Mouse (Mus musculus): ENCODE measurements around the gene Faap20. TPM values are rescaled to one million over a fixed set of nuclear protein-coding genes. Genes with fewer than 3 reads are reported as not detected.

Faap20 gene
- total RNA-seq, 4 experiments from 2014 or later = 24.1 to 35.0 (median 31.4) TPM

GRCm38 (mm10) chr4:155284521-155285379 is 35.1 kb downstream of the Faap20 start:
- no peak for DNase-seq (ENCODE audit: low spot score in 2 of 2)

- DNase-seq (ENCODE audit: low spot score in 2 of 2) = no peak
Observed at GRCm38 (mm10) chr4:155286090-155286489, 36.5 kb downstream of the Faap20 start.

DNA sequence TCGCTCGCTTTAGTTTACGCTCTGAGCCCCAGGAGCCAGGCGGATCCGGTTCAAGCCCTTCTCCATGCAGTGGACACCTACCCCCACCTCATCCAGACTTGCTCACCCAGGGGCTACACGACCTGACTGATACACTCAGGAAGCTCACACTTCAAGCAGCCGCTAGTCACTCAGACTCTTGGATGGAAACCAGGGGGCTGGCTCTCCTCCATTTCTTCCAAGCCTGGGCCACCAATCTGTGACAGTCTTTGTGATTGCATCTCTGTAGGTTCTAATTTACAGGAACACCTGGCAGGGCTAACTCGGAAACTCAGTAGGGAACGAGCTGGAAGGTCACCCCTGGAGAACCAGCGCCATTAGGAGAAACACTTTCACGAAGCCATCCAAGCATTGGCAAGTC is 38.1 kb downstream of the Faap20 start:
- DNase-seq (ENCODE audit: low spot score in 2 of 2) = no peak

- DNase-seq (ENCODE audit: low spot score in 2 of 2) = no peak
Observed at GRCm38 (mm10) chr4:155288586-155288985, 39.0 kb downstream of the Faap20 start.

DNA sequence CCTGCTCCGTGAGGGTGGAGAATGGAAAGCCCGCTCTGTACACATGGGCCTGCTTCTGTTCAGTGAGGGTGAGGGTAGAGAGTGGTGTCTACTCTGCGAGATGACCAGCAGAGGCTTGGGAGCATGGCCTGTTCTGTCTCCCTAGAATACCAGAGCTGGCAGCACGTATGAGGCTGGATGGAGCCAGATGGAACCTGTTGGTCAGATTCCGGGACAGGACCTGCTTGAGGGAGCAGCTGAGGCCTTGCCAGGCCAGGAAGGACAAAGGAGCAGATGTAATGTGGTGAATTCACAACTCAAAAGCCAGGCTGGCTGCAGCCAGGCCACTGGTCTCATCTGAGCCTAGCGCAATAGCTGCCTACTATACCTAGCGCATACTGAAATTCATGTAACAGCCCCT is 40.4 kb downstream of the Faap20 start:
- no peak for DNase-seq (ENCODE audit: low spot score in 2 of 2)

DNA sequence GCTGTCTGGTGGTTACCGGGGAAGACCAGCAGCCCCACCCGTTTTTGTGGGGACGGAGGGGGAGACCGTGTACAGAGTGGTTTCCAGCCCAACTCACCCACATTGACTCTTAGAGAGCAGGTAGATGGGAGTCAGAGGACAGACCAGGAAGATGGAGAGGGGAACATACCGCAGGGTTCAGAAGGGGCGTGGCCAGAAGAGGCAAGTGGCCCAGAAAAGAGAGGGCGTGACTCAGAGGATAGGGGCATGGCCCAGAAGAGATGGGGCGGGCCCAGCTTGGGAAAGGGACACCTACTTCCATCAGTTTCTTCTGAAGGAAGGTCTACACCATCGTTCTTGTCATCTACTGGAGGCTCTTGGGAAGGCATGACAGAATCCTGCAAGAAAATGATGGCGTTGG is 43.3 kb downstream of the Faap20 start:
- no peak for DNase-seq (ENCODE audit: low spot score in 2 of 2)

DNA sequence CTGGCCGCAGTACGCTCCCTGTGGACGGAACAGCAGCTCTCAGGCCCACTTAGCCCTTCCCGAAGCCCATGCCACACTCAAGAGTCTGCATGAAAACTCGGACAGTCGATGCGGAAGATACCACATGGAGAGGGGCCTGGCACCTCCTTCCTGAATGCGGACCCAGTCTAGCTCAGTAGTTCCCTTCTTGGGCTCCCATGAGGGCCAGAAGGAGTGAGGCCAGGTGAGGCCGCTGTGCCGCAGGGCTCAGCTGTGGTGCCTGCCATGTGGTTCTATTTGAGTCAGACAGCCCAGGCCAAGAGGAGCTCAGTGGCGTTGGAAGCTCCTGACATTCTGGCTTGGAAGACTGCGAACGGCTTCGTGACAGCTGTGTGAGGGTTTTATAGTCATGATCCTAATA is 44.8 kb downstream of the Faap20 start:
- no peak for DNase-seq (ENCODE audit: low spot score in 2 of 2)

GRCm38 (mm10) chr4:155295026-155295590 is 45.5 kb downstream of the Faap20 start:
- DNase-seq (ENCODE audit: low spot score in 2 of 2) = no peak

GRCm38 (mm10) chr4:155295996-155296395 is 46.4 kb downstream of the Faap20 start:
- peak; percentile 79 for DNase-seq (ENCODE audit: low spot score in 2 of 2)

DNA sequence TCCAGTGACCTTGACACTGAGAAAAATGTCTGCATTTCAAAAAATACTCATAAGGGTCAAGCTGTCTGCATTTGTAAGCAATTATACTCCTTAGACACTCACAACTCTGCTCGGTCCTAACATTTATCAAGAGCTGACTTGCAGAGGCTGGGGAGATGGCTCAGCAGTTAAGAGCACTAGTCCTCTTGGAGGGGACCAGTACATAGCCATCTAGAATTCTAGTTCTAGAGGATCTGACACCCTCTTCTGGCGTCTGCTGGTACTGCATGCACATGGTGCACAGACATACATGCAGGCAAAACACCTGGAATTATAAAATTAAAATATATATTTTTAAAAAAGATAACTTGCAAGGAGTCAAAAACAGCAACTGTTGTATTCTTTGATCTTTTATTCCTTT is 47.5 kb downstream of the Faap20 start:
- DNase-seq (ENCODE audit: low spot score in 2 of 2) = no peak

DNA sequence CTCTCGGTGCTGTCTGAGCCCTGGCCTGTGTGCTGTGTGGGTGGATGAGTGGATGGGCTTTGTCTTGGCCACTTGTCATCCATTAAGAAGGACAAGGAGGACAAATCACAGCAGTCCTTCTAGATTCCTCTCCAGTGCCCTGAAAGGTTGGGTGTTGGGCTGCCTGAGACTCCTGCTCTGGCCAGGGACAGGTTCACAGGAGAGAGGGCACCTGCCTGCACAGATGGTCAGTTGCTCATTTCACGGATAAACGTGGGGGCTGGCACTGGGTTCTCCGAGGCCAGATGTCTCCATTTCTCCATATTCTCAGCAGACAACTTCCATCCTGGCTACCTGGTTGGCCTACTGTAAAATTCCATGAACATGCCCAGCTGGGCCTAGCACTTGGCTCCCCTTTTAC is 49.2 kb downstream of the Faap20 start:
- no peak for DNase-seq (ENCODE audit: low spot score in 2 of 2)

GRCm38 (mm10) chr4:155300421-155301097 is 51.0 kb downstream of the Faap20 start:
- no peak for DNase-seq (ENCODE audit: low spot score in 2 of 2)

GRCm38 (mm10) chr4:155301098-155301447 is 51.5 kb downstream of the Faap20 start:
- no peak for DNase-seq (ENCODE audit: low spot score in 2 of 2)

- no peak for DNase-seq (ENCODE audit: low spot score in 2 of 2)
Observed at GRCm38 (mm10) chr4:155301965-155302364, 52.4 kb downstream of the Faap20 start.

GRCm38 (mm10) chr4:155304508-155305096 is 55.0 kb downstream of the Faap20 start:
- DNase-seq (ENCODE audit: low spot score in 2 of 2) = no peak

GRCm38 (mm10) chr4:155305531-155306031 is 56.0 kb downstream of the Faap20 start:
- DNase-seq (ENCODE audit: low spot score in 2 of 2) = peak; percentile 42 to 60

Other genes with a start within 250 kb of the Faap20 start
- 100 to 1,000 TPM in 1 of 4 experiments, 10 to 100 TPM in 3; 85.1 to 110 (median 94.9) TPM for gene Plch2, start 193.0 kb upstream of the Faap20 start, total RNA-seq (2022)
- 10 to 100 TPM; 18.2 to 25.4 (median 21.9) TPM for gene Pex10, start 182.8 kb upstream of the Faap20 start, total RNA-seq (2022)
- 10 to 100 TPM; 57.4 to 63.2 (median 60.8) TPM for gene Rer1, start 163.4 kb upstream of the Faap20 start, total RNA-seq (2022)
- 10 to 100 TPM; 11.5 to 19.0 (median 16.4) TPM for gene Morn1, start 163.2 kb upstream of the Faap20 start, total RNA-seq (2022)
- 100 to 1,000 TPM; 122 to 130 (median 125) TPM for gene Ski, start 27.2 kb upstream of the Faap20 start, total RNA-seq (2022)
- 100 to 1,000 TPM; 144 to 189 (median 169) TPM for gene Prkcz, start 111.6 kb downstream of the Faap20 start, total RNA-seq (2022)
- 10 to 100 TPM; 23.0 to 25.0 (median 24.7) TPM for gene Gabrd, start 148.3 kb downstream of the Faap20 start, total RNA-seq (2022)
- 10 to 100 TPM; 11.0 to 16.5 (median 15.2) TPM for gene Cfap74, start 159.4 kb downstream of the Faap20 start, total RNA-seq (2022)
- 1 to 10 TPM; 1.9 to 4.0 (median 3.0) TPM for gene Tmem52, start 219.3 kb downstream of the Faap20 start, total RNA-seq (2022)
- 100 to 1,000 TPM; 649 to 753 (median 695) TPM for gene Gnb1, start 241.6 kb downstream of the Faap20 start, total RNA-seq (2022)

Measured in layer of hippocampus, adult 8-10 months (tissue).